Mouse (Mus musculus) kidney, postnatal 10 days (tissue): ENCODE measurements at regions not wholly inside any gene's neighbourhood (a gene's known extent, or its start where the extent isn't known, plus 50 kb on each side); places are given as distances from the start of the nearest gene placed in this dataset.
"Not testable (repeated sequence)": the region's sequence is repeated elsewhere in the genome, so short reads cannot be mapped to it uniquely, and the experiment has no call there.

ENCODE experiments used
- DNase-seq: peaks from one replicate; pipeline ENCODE4 v3.0.0; 2021; ENCODE audit warnings: mixed read lengths

- DNase-seq = no peak
Observed at GRCm38 (mm10) chr14:17055741-17056140, 236.8 kb upstream of the Rarb start.

- DNase-seq = no peak
Observed at GRCm38 (mm10) chr14:17054381-17054780, 235.4 kb upstream of the Rarb start.

DNA sequence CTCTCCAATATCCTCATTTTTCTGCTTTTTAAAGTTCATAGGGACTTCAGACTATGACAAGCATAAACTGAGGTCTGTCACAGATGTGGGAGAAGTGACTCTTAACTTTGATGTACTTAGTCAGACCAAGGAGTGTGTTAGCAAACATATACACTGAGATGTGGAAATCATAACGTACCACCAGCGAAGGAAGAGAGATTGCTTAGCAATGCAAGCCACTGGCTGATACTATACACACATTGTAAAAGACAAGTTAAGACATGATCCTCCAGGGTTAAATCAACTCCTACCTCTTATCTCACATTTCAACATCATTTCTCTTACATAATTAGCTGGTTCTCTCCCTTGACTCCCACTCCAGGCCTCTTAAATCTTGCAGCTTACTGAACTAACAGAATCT lies 227.9 kb upstream of the Rarb start:
- DNase-seq = no peak

- no peak for DNase-seq
Observed at GRCm38 (mm10) chr14:17045426-17046132, 226.6 kb upstream of the Rarb start.

GRCm38 (mm10) chr14:17020603-17021356 lies 201.8 kb upstream of the Rarb start:
- no peak for DNase-seq

DNA sequence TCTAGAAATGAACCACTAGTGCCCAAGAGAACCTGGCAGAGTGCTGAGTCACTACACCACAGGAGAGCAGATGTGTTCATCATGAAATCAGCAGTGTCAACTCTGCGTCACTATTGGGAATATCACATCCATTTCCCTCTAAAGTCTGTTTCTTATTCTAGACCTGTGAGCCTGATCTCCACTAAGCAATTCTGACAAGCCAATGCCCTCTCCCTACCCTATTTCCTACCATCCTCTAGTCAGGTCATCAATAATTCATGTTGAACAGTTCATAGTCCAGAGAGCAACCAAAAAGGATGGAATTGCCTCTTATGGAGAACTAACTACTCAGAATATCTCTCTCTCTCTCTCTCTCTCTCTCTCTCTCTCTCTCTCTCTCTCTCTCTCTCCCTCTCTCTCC lies 194.0 kb upstream of the Rarb start:
- DNase-seq = no peak

DNA sequence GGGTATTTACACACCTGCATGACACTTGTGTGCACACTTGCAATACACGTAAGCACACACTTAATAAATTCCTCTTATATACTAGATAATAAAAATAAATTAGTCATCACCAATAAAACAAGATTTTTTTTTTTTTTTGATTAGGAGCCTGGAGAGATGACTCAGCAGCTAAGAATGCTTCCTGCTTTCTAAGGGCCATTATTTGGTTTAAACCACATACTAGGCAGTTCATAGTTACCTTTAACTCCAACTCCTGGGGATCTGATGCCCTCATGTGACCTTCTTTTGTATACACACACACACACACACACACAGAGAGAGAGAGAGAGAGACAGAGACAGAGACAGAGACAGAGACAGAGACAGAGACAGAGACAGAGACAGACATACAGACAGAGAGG lies 193.2 kb upstream of the Rarb start:
- no peak for DNase-seq

GRCm38 (mm10) chr14:17005194-17006018 lies 186.4 kb upstream of the Rarb start:
- peak; percentile 31 for DNase-seq

DNA sequence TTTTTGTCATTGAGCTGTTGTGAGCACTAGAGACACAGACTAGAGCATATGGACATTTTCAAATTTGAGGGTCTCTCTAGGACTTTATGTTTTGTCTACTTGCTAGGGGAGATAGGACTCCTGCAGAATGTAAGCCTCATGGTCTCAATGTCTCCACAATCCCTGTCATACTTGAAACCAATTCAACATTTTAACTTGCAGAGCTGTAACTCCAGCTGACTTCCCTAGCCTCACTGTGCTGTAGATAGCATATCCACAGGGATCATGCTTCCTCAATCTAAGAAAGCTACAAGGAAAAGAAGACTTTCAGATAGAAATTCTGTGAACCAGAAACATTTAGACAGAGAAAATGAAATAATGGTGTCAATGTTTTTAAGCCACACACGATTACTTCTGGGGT lies 185.8 kb upstream of the Rarb start:
- DNase-seq = no peak

GRCm38 (mm10) chr14:16996716-16997115 lies 177.8 kb upstream of the Rarb start:
- no peak for DNase-seq

DNA sequence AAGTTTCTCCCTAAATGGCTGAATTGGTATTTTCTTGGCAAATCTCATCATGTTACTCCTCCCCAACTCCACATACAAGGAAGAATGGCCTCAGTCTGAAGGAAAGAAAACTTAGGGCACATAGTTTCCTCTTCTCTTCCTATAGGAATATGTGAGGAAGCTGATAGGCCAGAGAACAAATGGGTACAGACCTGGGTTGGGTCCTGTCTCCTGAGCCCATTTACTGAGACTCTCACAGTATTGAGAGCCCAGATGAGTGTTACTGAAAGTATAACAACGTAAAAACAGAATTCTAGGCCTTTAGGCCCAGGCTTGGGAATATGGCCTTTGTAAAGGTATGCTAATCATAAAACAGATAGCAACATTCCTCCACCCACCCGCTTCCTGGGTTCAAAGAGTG lies 152.0 kb upstream of the Rarb start:
- DNase-seq = not testable (repeated sequence)

GRCm38 (mm10) chr14:16964717-16965391 lies 145.9 kb upstream of the Rarb start:
- no peak for DNase-seq

GRCm38 (mm10) chr14:16962216-16962826 lies 143.4 kb upstream of the Rarb start:
- DNase-seq = no peak

GRCm38 (mm10) chr14:16957802-16958201 lies 138.8 kb upstream of the Rarb start:
- peak; percentile 85 for DNase-seq

- DNase-seq = no peak
Observed at GRCm38 (mm10) chr14:16954511-16955443, 135.8 kb upstream of the Rarb start.

DNA sequence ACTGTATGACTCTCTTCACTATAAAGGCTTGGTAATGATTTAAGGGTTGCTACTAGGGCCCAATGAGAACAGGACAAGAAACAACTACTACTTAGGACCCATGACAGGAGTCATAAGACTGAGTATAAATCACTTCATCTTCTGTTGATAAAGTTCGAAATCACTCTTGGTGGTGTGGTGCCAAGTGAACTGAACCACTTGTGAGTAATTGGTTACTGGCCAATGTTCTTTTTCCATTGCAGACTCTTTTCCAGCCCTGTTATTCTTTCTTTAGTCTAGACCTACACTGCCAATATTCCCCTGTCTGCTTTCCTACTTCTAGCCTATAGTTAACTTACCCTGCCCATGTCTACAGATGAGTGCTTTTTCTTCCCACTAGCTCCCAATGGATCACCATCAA lies 129.8 kb upstream of the Rarb start:
- DNase-seq = no peak

DNA sequence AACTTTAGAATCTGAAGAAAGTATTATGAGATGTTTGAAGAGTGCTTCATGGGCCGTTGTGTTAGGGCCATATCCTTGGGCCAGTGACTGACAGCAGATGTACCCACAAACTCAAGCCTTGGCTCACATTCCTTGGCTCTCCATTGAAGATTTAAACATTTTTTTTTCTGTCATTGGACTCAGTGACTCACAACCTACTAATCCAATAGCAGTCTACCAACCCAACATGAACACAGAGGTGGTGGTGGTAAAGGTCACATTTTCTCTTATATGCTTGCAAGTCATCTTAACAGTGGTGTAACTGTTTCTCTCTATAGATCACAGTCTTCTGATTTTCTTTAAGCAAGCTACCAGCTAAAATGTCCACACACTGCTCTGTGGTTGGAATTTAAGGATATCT lies 125.5 kb upstream of the Rarb start:
- no peak for DNase-seq

GRCm38 (mm10) chr14:16943531-16943930 lies 124.6 kb upstream of the Rarb start:
- DNase-seq = no peak

DNA sequence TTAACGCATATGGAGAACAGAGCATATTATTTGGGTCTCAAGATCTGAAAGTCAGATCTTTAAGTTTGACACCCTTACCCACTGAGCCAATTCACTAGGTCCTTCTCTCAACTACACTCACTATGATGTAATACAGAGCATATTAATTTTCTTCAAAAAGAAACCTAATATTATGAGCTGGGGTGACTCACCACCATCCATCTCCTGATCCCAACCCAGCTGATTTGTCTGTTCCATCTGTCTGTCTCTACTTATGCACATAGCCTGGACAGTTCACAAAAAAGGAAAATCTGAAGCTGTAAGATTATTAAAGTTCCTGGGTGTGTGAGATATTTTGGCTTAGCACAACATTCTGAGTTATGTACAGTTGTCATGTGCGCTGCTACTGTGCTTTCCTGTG lies 108.2 kb upstream of the Rarb start:
- no peak for DNase-seq

GRCm38 (mm10) chr14:16901534-16902147 lies 82.7 kb upstream of the Rarb start:
- DNase-seq = no peak
